Mouse (Mus musculus): Measurements from ENCODE around the gene Ifitm3.
"Not testable (repeated sequence)": the region's sequence is repeated elsewhere in the genome, so short reads cannot be mapped to it uniquely, and the experiment has no call there.

Gene Ifitm3

GRCm38 (mm10) chr7:141032458-141033167 is 22.0 kb upstream of the Ifitm3 start:
- DNase-seq, result no peak

DNA sequence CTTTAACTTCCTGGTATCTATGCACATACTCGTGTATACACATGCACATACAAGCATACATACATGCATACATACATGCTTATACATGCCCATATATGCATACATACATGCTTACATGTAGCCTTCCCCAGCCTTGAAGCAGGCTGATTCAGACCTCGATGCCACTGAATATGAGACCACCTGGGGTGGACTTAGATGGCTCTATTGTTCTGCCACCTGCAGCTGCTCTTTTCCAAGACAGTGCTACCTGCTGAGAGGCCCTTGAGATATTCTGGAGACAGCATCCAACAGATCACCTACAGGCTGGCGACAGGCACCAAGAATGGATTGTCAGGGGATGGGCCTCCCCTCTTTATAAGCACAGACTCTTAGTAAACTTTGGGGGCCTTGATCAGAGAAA is 19.8 kb upstream of the Ifitm3 start:
- DNase-seq, result no peak

- DNase-seq, result no peak
Observed at GRCm38 (mm10) chr7:141028831-141029230, 18.3 kb upstream of the Ifitm3 start, which contains the start of gene Gm17387. Gene Gm17387 (plus strand): TSS chr7:141029131.

GRCm38 (mm10) chr7:141026740-141027098 is 16.1 kb upstream of the Ifitm3 start:
- DNase-seq, result no peak

GRCm38 (mm10) chr7:141026097-141026739 is 15.6 kb upstream of the Ifitm3 start:
- DNase-seq, result no peak

GRCm38 (mm10) chr7:141024865-141025838 is 14.6 kb upstream of the Ifitm3 start:
- DNase-seq, result no peak

DNA sequence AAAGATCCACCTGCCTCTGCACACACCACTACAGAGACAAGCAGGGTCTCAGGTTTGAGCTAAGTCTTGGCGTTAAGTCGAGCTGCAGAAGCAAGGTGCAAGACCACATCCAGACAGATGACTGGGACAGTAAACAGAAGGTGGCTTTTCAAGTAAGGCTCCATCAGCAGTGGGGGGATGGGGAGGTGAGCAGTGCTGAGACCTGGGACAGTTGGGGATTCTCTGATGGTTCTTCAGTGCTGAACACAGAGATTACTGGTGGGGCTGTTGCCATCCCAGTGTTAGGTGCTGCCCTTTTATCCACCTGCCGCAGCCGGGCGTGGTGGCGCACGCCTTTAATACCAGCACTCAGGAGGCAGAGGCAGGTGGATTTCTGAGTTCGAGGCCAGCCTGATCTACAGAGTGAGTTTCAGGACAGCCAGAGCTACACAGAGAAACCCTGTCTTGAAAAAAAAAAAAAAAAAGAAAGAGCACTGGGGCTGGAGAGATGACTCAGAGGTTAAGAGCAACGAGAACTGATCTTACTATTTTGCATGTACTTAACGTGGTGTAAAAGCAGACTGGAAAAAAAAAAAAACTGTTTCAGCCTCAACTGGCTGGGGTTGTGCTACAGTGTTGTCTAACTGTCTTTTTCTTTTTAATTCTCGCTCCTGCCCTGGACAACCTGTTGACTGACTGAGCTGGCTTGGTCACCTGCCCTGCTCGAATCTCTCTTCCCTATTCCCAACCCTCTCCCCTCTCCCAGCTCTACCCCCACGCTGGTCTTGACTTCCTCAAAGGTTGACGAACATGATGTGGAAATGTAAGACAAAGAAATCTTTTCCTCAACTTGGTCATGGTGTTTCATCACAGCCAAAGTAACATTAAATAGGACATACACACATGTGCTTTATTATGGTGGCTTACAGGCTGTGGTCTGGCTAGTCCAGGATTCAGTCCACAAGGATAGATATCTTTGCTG is 11.2 kb upstream of the Ifitm3 start:
- DNase-seq, result no peak

DNA sequence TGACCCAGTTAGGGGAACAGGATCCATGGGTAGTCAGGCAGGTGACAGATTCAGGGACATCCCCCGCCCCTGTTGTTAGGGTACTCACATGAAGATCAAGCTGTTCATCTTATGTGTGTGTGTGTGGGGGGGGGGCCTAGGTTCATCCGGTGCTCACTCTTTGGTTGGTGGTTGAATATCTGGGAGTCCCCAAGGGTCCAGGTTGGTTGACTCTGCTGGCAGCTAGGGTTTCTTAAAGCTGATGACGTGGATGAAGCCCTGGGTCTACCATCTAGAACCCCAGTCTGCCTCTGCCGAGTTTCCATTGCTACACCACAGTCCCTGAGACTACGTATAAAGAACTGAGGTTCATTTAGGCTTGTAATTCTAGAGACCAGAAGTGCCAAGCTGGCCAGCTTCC is 8.5 kb upstream of the Ifitm3 start:
- DNase-seq, result no peak

DNA sequence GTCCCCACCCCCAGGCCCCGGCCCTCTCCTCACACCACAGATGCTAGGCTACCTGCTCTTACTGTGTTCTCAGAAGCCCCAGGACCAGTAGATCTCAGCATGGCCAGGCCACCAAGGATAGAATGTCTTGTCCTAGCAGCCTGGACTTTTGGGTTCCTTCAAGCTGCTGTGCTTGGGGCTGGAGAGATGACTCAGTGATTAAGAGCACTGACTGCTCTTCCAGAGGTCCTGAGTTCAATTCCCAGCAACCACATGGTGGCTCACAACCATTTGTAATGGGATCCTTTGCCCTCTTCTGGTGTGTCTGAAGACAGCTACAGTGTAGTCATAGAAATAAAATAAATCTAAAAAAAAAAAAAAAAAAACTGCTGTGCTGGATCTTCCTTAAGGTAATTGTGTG is 7.3 kb upstream of the Ifitm3 start, which contains the start of gene Ifitm6:
TSS of gene Ifitm6 (minus strand) at position 101 of the 400 bp plus-strand sequence.
- not testable (repeated sequence) for DNase-seq

- DNase-seq, result no peak
Observed at GRCm38 (mm10) chr7:141016707-141017697, 6.4 kb upstream of the Ifitm3 start.

GRCm38 (mm10) chr7:141011238-141011770 is 734 bp upstream of the Ifitm3 start:
- DNase-seq, result no peak

GRCm38 (mm10) chr7:141009665-141010064 is 905 bp downstream of the Ifitm3 start:
- DNase-seq, result no peak

- DNase-seq, result peak; percentile 50
Observed at GRCm38 (mm10) chr7:141008938-141009660, 1.5 kb downstream of the Ifitm3 start.

DNA sequence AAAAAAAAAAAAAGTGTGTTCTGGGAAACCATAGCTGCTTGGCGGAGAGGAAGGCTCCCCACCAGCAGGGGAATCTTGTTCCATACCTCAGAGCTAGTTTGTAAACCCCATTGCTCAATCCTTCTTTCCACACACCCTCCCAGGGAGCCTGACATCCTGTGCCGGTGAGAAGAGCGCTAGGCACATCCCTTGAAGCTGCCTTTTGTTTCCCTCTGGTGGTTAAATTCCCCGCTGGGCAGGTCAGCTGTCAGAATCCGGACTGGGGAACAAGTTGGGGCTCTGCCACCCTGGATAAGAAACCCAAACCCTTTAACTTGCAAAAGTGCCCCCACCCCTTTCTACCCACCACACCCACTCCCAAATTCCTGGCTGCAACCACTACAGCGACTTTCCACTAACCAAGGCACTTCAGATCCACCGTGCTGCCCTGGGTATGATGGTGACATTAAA is 2.2 kb downstream of the Ifitm3 start:
- DNase-seq, result no peak

DNA sequence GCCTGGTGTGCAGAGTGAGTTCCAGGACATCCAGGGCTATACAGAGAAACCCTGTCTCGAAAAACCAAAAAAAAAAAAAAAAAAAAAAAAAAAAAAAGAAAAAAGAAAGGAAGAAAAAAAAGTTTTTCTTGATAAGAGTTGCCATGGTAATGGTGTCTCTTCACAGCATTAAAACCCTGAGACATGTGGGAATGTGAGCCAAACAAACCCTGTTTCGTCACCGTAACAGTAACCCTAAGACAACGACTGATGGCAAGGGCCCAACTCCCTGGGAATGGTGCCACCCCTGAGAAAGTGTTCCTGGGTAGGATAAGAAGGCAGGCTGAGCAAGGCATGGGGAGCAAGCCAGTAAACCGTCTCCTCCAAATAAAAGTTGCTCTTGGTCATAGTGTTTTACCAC is 3.7 kb downstream of the Ifitm3 start:
- no peak for DNase-seq

GRCm38 (mm10) chr7:141006446-141006845 is 4.1 kb downstream of the Ifitm3 start:
- DNase-seq, result no peak

DNA sequence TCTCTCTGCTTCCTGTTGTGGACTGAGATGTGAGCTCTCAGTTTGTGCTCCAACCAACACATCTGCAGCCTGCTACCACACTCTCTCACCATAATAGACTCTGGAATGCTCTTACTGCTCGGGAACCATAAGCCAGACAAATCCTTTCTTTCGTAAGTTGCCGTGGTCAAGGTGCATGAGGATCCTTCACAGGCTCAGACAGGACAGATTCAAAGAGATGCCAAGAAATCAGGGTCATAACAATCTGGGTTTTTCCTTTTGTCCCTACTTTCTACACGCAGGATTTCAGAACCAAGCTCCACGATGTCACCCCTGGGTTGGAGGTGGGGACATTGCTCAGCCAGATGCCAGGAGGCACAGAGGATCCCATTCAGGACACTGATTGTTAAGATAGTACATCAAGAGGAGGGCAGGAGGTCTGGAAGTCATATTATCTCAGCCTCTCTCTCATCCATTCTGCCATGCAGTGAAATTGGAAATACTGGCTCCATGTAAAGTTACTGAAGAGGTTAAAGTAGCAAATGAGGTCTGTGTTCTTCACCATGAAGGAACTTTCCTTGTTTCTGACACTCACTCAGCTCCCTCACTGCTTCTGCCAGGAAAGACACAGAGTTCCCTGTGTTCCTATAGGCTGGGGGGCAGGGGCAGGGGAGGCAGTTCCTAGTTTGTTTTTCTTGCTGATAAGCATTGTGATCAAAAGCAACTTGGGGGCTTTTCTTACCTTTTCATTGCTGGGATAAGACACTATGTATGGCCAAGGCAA is 7.1 kb downstream of the Ifitm3 start:
- no peak for DNase-seq

- DNase-seq, result no peak
Observed at GRCm38 (mm10) chr7:141000881-141001708, 9.5 kb downstream of the Ifitm3 start.

All from cerebellum, adult 9-10 months (tissue).